Mouse (Mus musculus) embryonic facial prominence, embryonic 13.5 days (tissue): ENCODE data around the gene Farp1. TPM values are rescaled to one million over a fixed set of nuclear protein-coding genes. Genes with fewer than 3 reads are reported as not detected.

ENCODE experiments used
- ATAC-seq: fragments of 200-750 bp; cut with Nextera tagmentation; 2 replicates; pipeline ENCODE4 v1.8.0; 2017; ENCODE audit warnings: low read depth; ENCODE audit not compliant: insufficient number of reproducible peaks, insufficient read depth, low FRiP score, low TSS enrichment
- H3K27ac ChIP-seq: fragments of 300-500 bp; sonication (generic); 2 replicates; pipeline ENCODE4 v1.5.1; 2015; ENCODE audit warnings: moderate library complexity, mild to moderate bottlenecking, inconsistent platforms
- H3K27me3 ChIP-seq: fragments of 300-500 bp; sonication (generic); 2 replicates; pipeline ENCODE4 v1.6.1; 2015; ENCODE audit warnings: mild to moderate bottlenecking, inconsistent platforms
- H3K36me3 ChIP-seq: fragments of 300-500 bp; sonication (generic); 2 replicates; pipeline ENCODE4 v1.6.1; 2015; ENCODE audit warnings: mild to moderate bottlenecking, inconsistent platforms
- H3K4me1 ChIP-seq: fragments of 300-500 bp; sonication (generic); 2 replicates; pipeline ENCODE4 v1.6.1; 2015; ENCODE audit warnings: inconsistent platforms
- H3K4me2 ChIP-seq: fragments of 300-500 bp; sonication (generic); 2 replicates; pipeline ENCODE4 v1.6.1; 2015; ENCODE audit warnings: moderate library complexity, mild to moderate bottlenecking, inconsistent platforms
- H3K4me3 ChIP-seq: fragments of 300-500 bp; sonication (generic); 2 replicates; pipeline ENCODE4 v1.5.1; 2015; ENCODE audit warnings: mild to moderate bottlenecking, inconsistent platforms
- H3K9ac ChIP-seq: fragments of 300-500 bp; sonication (generic); 2 replicates; pipeline ENCODE4 v1.6.1; 2015; ENCODE audit warnings: mild to moderate bottlenecking, inconsistent platforms
- H3K9me3 ChIP-seq: fragments of 300-500 bp; sonication (generic); 2 replicates; pipeline ENCODE4 v1.6.1; 2016; ENCODE audit warnings: inconsistent platforms
- WGBS: fragments of 180-500 bp; shearing (Covaris S2); methylation state at CpG from one replicate; pipeline ENCODE4 v1.1.7; 2015; ENCODE audit warnings: mixed read lengths; 5-methylcytosine and 5-hydroxymethylcytosine counted together
- polyA plus RNA-seq: library from polyadenylated mRNA; unstranded; fragments of >200 nt; fragmentation: Nextera tagmentation; extraction: Ambion mirVana; gene quantifications from 2 replicates; pipeline ENCODE4 v1.2.1, GENCODE M21; 2015

Gene Farp1
- polyA plus RNA-seq, 1 experiment from 2014 or later, result 38.7 TPM

- 42% methylated on average over 3 of the region's 3 CpGs for WGBS
- Histone ChIP-seq H3K9ac (no peak overlapping the region), H3K4me1 (peaks cover 12% of the 10 kb centered on the region), H3K4me3 (no peak overlapping the region), H3K4me2 (no peak overlapping the region), H3K36me3 (peaks cover 58% of the 10 kb centered on the region), H3K27me3 (no peaks in the 10 kb centered on the region), H3K27ac (no peak overlapping the region), H3K9me3 (no peaks in the 10 kb centered on the region; the same call in 1 of the 2 replicates)
- no peak for ATAC-seq
Measured at GRCm38 (mm10) chr14:121083352-121083751, 48.4 kb downstream of the Farp1 start.

GRCm38 (mm10) chr14:121092517-121092916 lies 57.5 kb downstream of the Farp1 start:
- no peak overlapping the region for H3K4me3 ChIP-seq
- WGBS, result 43% methylated on average over 9 of the region's 9 CpGs
- ATAC-seq, result no peak
- H3K9ac ChIP-seq, result no peak overlapping the region
- H3K27me3 ChIP-seq, result no peaks in the 10 kb centered on the region
- H3K27ac ChIP-seq, result peak overlapping the region; percentile 51; the same call in 1 of the 2 replicates
- H3K4me2 ChIP-seq, result no peak overlapping the region
- H3K36me3 ChIP-seq, result peaks cover 25% of the 10 kb centered on the region
- H3K4me1 ChIP-seq, result peaks cover 30% of the 10 kb centered on the region
- H3K9me3 ChIP-seq, result 0 out of 2 replicates have a peak, but pooled peaks cover 6% of the 10 kb centered on the region

GRCm38 (mm10) chr14:121093860-121094259 lies 58.9 kb downstream of the Farp1 start:
- Histone ChIP-seq H3K27me3 (no peaks in the 10 kb centered on the region), H3K27ac (no peak overlapping the region), H3K9ac (no peak overlapping the region), H3K36me3 (peaks cover 14% of the 10 kb centered on the region), H3K4me1 (peaks cover 43% of the 10 kb centered on the region), H3K4me3 (no peak overlapping the region), H3K4me2 (no peak overlapping the region), H3K9me3 (0 out of 2 replicates have a peak, but pooled peaks cover 1% of the 10 kb centered on the region)
- ATAC-seq, result no peak
- WGBS, result 78% methylated on average over 6 of the region's 6 CpGs

- Histone ChIP-seq H3K9me3 (no peaks in the 10 kb centered on the region), H3K4me2 (no peak overlapping the region), H3K4me1 (peaks cover 50% of the 10 kb centered on the region), H3K9ac (peak overlapping the region; percentile 11; the same call in 1 of the 2 replicates), H3K4me3 (no peak overlapping the region), H3K27ac (peak overlapping the region; percentile 53), H3K36me3 (peaks cover 4% of the 10 kb centered on the region), H3K27me3 (no peaks in the 10 kb centered on the region)
- WGBS, result 58% methylated on average over 12 of the region's 12 CpGs
- ATAC-seq, result no peak
Measured at GRCm38 (mm10) chr14:121097640-121098435, 62.8 kb downstream of the Farp1 start.

- no peaks in the 10 kb centered on the region for H3K9me3 ChIP-seq
- H3K4me3 ChIP-seq, result no peak overlapping the region
- WGBS, result 57% methylated on average over 8 of the region's 8 CpGs
- H3K36me3 ChIP-seq, result peaks cover 7% of the 10 kb centered on the region
- no peak for ATAC-seq
- H3K4me2 ChIP-seq, result no peak overlapping the region
- H3K4me1 ChIP-seq, result peaks cover 62% of the 10 kb centered on the region
- no peaks in the 10 kb centered on the region for H3K27me3 ChIP-seq
- H3K27ac ChIP-seq, result peak overlapping the region; percentile 51; the same call in 1 of the 2 replicates
- no peak overlapping the region for H3K9ac ChIP-seq
Measured at GRCm38 (mm10) chr14:121099120-121099519, 64.1 kb downstream of the Farp1 start.

GRCm38 (mm10) chr14:121099876-121100275 lies 64.9 kb downstream of the Farp1 start:
- peaks cover 7% of the 10 kb centered on the region for H3K36me3 ChIP-seq
- no peak for ATAC-seq
- H3K27me3 ChIP-seq, result no peaks in the 10 kb centered on the region
- no peak overlapping the region for H3K9ac ChIP-seq
- no peak overlapping the region for H3K4me3 ChIP-seq
- H3K4me1 ChIP-seq, result peaks cover 70% of the 10 kb centered on the region
- H3K9me3 ChIP-seq, result no peaks in the 10 kb centered on the region
- 60% methylated on average over 2 of the region's 2 CpGs for WGBS
- H3K27ac ChIP-seq, result peak overlapping the region; percentile 51; the same call in 1 of the 2 replicates
- H3K4me2 ChIP-seq, result no peak overlapping the region

- H3K4me1 ChIP-seq, result peaks cover 77% of the 10 kb centered on the region
- no peak overlapping the region for H3K4me2 ChIP-seq
- no peak overlapping the region for H3K27ac ChIP-seq
- no peaks in the 10 kb centered on the region for H3K27me3 ChIP-seq
- peaks cover 7% of the 10 kb centered on the region for H3K36me3 ChIP-seq
- H3K4me3 ChIP-seq, result no peak overlapping the region
- WGBS, result 9% methylated on average over 2 of the region's 2 CpGs
- no peak for ATAC-seq
- H3K9ac ChIP-seq, result no peak overlapping the region
- no peaks in the 10 kb centered on the region for H3K9me3 ChIP-seq
Measured at GRCm38 (mm10) chr14:121100829-121101228, 65.8 kb downstream of the Farp1 start.

- Histone ChIP-seq H3K27ac (no peak overlapping the region), H3K4me1 (peaks cover 84% of the 10 kb centered on the region), H3K27me3 (no peaks in the 10 kb centered on the region), H3K9me3 (no peaks in the 10 kb centered on the region), H3K36me3 (peaks cover 7% of the 10 kb centered on the region), H3K4me2 (no peak overlapping the region), H3K9ac (no peak overlapping the region), H3K4me3 (no peak overlapping the region)
- 82% methylated on average over 5 of the region's 5 CpGs for WGBS
- no peak for ATAC-seq
Measured at GRCm38 (mm10) chr14:121101531-121101930, 66.5 kb downstream of the Farp1 start.

GRCm38 (mm10) chr14:121102599-121102998 lies 67.6 kb downstream of the Farp1 start:
- H3K4me1 ChIP-seq, result peaks cover 88% of the 10 kb centered on the region
- no peak for ATAC-seq
- no peaks in the 10 kb centered on the region for H3K27me3 ChIP-seq
- no peak overlapping the region for H3K4me2 ChIP-seq
- 78% methylated on average over 5 of the region's 5 CpGs for WGBS
- no peak overlapping the region for H3K4me3 ChIP-seq
- H3K9me3 ChIP-seq, result no peaks in the 10 kb centered on the region
- peak overlapping the region; percentile 77 for H3K27ac ChIP-seq
- H3K36me3 ChIP-seq, result peaks cover 7% of the 10 kb centered on the region
- no peak overlapping the region for H3K9ac ChIP-seq

GRCm38 (mm10) chr14:121103459-121103858 lies 68.5 kb downstream of the Farp1 start:
- no peaks in the 10 kb centered on the region for H3K27me3 ChIP-seq
- no peak overlapping the region for H3K9ac ChIP-seq
- peaks cover 7% of the 10 kb centered on the region for H3K36me3 ChIP-seq
- WGBS, result 36% methylated on average over 9 of the region's 9 CpGs
- no peak overlapping the region for H3K4me2 ChIP-seq
- peaks cover 88% of the 10 kb centered on the region for H3K4me1 ChIP-seq
- H3K9me3 ChIP-seq, result no peaks in the 10 kb centered on the region
- no peak overlapping the region for H3K4me3 ChIP-seq
- ATAC-seq, result peak; percentile 29; the same call in 1 of the 2 replicates
- peak overlapping the region; percentile 77 for H3K27ac ChIP-seq

- no peaks in the 10 kb centered on the region for H3K27me3 ChIP-seq
- H3K36me3 ChIP-seq, result peaks cover 7% of the 10 kb centered on the region
- H3K9ac ChIP-seq, result no peak overlapping the region
- H3K9me3 ChIP-seq, result no peaks in the 10 kb centered on the region
- H3K4me3 ChIP-seq, result no peak overlapping the region
- ATAC-seq, result no peak
- peak overlapping the region; percentile 7; the same call in 1 of the 2 replicates for H3K4me2 ChIP-seq
- H3K4me1 ChIP-seq, result peaks cover 88% of the 10 kb centered on the region
- H3K27ac ChIP-seq, result peak overlapping the region; percentile 77
- 18% methylated on average over 7 of the region's 7 CpGs for WGBS
Measured at GRCm38 (mm10) chr14:121104760-121105329, 69.8 kb downstream of the Farp1 start.

GRCm38 (mm10) chr14:121106906-121107305 lies 71.9 kb downstream of the Farp1 start:
- no peaks in the 10 kb centered on the region for H3K27me3 ChIP-seq
- 0 out of 2 replicates have a peak overlapping the region, but pooled peaks have one; percentile 7 for H3K9ac ChIP-seq
- H3K27ac ChIP-seq, result peak overlapping the region; percentile 18; the same call in 1 of the 2 replicates
- WGBS, result 28% methylated on average over 4 of the region's 4 CpGs
- H3K4me2 ChIP-seq, result no peak overlapping the region
- peaks cover 93% of the 10 kb centered on the region for H3K4me1 ChIP-seq
- H3K9me3 ChIP-seq, result no peaks in the 10 kb centered on the region
- H3K4me3 ChIP-seq, result no peak overlapping the region
- H3K36me3 ChIP-seq, result peaks cover 7% of the 10 kb centered on the region
- ATAC-seq, result no peak
